Mouse (Mus musculus): ENCODE measurements around the gene Dmxl2.

Dmxl2 gene

GRCm38 (mm10) chr9:54316363-54316762 lies 185.1 kb downstream of the Dmxl2 start:
- DNase-seq (ENCODE audit: low spot score in 2 of 2): no peak

Data from spleen, postnatal 10 days (tissue).